Mouse (Mus musculus): ENCODE measurements around the gene Tuba1a.
A peak's percentile ranks its signal among the peaks of the same experiment; 100 is the strongest.
"Not testable (repeated sequence)": the region's sequence is repeated elsewhere in the genome, so short reads cannot be mapped to it uniquely, and the experiment has no call there.

Gene Tuba1a

GRCm38 (mm10) chr15:98923031-98923537 is 30.4 kb downstream of the Tuba1a start:
- DNase-seq (ENCODE audit: low spot score): no peak

- no peak for DNase-seq (ENCODE audit: low spot score)
These were observed 30.9 kb downstream of the Tuba1a start for GRCm38 (mm10) chr15:98922581-98922980.

GRCm38 (mm10) chr15:98921510-98921909 is 32.0 kb downstream of the Tuba1a start:
- no peak for DNase-seq (ENCODE audit: low spot score)

- DNase-seq (ENCODE audit: low spot score): not testable (repeated sequence)
These were observed 35.0 kb downstream of the Tuba1a start for GRCm38 (mm10) chr15:98918499-98918895.

GRCm38 (mm10) chr15:98917538-98918498 is 35.7 kb downstream of the Tuba1a start, which contains the start of gene Lmbr1l:
Gene Lmbr1l, minus strand, starts transcription at chr15:98918231.
- DNase-seq (ENCODE audit: low spot score): peak; percentile 100

- peak; percentile 58 for DNase-seq (ENCODE audit: low spot score)
These were observed 36.4 kb downstream of the Tuba1a start for GRCm38 (mm10) chr15:98917091-98917490.

GRCm38 (mm10) chr15:98916016-98916415 is 37.5 kb downstream of the Tuba1a start:
- DNase-seq (ENCODE audit: low spot score): no peak

GRCm38 (mm10) chr15:98914903-98915302 is 38.6 kb downstream of the Tuba1a start:
- no peak for DNase-seq (ENCODE audit: low spot score)

- DNase-seq (ENCODE audit: low spot score): peak; percentile 88
These were observed 48.8 kb downstream of the Tuba1a start for GRCm38 (mm10) chr15:98904692-98905091.

- DNase-seq (ENCODE audit: low spot score): no peak
These were observed 50.9 kb downstream of the Tuba1a start for GRCm38 (mm10) chr15:98902600-98902999.

GRCm38 (mm10) chr15:98901530-98901929 is 52.0 kb downstream of the Tuba1a start:
- no peak for DNase-seq (ENCODE audit: low spot score)

Measured in embryo, embryonic 10.5 days (tissue).